Mouse (Mus musculus) forebrain, embryonic 11.5 days (tissue): ENCODE data around the gene 4933416C03Rik. TPM values are rescaled to one million over a fixed set of nuclear protein-coding genes. Genes with fewer than 3 reads are reported as not detected.

Source experiments
- ATAC-seq: fragments of 200-750 bp; cut with Nextera tagmentation; replicated peaks from 2 replicates; pipeline ENCODE4 v1.8.0; 2017; ENCODE audit warnings: moderate TSS enrichment; ENCODE audit not compliant: low FRiP score
- DNase-seq: peaks from one replicate; pipeline ENCODE4 v3.0.0-alpha.2; 2017; ENCODE audit warnings: low spot score
- H3K27ac ChIP-seq: fragments of 300-500 bp; sonication (generic); 2 replicates; pipeline ENCODE4 v1.5.1; 2014; ENCODE audit warnings: low read depth, low read length
- H3K27me3 ChIP-seq: fragments of 300-500 bp; sonication (generic); 2 replicates; pipeline ENCODE4 v1.6.1; 2014; ENCODE audit warnings: mild to moderate bottlenecking, low read length, mixed read lengths; ENCODE audit not compliant: control insufficient read depth, insufficient read depth
- H3K36me3 ChIP-seq: fragments of 300-500 bp; sonication (generic); 2 replicates; pipeline ENCODE4 v1.6.1; 2014; ENCODE audit warnings: mild to moderate bottlenecking, low read length, moderate library complexity, mixed read lengths; ENCODE audit not compliant: control insufficient read depth, insufficient read depth
- H3K4me1 ChIP-seq: fragments of 300-500 bp; sonication (generic); replicated peaks from 2 replicates; pipeline ENCODE4 v1.6.1; 2014; ENCODE audit warnings: low read length, mixed read lengths; ENCODE audit not compliant: control insufficient read depth, insufficient read depth
- H3K4me2 ChIP-seq: fragments of 300-500 bp; sonication (generic); 2 replicates; pipeline ENCODE4 v1.6.1; 2014; ENCODE audit warnings: low read depth, mild to moderate bottlenecking, low read length, moderate library complexity, mixed read lengths; ENCODE audit not compliant: severe bottlenecking
- H3K4me3 ChIP-seq: fragments of 300-500 bp; sonication (generic); 2 replicates; pipeline ENCODE4 v1.5.1; 2014; ENCODE audit warnings: low read depth, low read length
- H3K9ac ChIP-seq: fragments of 300-500 bp; sonication (generic); 2 replicates; pipeline ENCODE4 v1.6.1; 2014; ENCODE audit warnings: low read length
- H3K9me3 ChIP-seq: fragments of 300-500 bp; sonication (generic); 2 replicates; pipeline ENCODE4 v1.6.1; 2016; ENCODE audit warnings: low read length, mixed read lengths; ENCODE audit not compliant: control insufficient read depth
- WGBS: fragments of 180-500 bp; shearing (Covaris S2); extraction: QIAGEN DNeasy Blood & Tissue Kit; methylation state at CpG from one replicate; pipeline ENCODE4 v1.1.7; 2014; 5-methylcytosine and 5-hydroxymethylcytosine counted together
- polyA plus RNA-seq: library from polyadenylated mRNA; unstranded; fragments of >200 nt; fragmentation: Nextera tagmentation; extraction: Ambion mirVana; gene quantifications from 2 replicates; pipeline ENCODE4 v1.2.1, GENCODE M21; 2014

4933416C03Rik gene
- polyA plus RNA-seq, 1 experiment from 2014 or later: not detected

GRCm38 (mm10) chr10:116131223-116131622, 17.5 kb upstream of the 4933416C03Rik start:
- Histone ChIP-seq H3K4me3 (no peak overlapping the region), H3K27ac (no peak overlapping the region), H3K4me2 (no peak overlapping the region), H3K9ac (no peak overlapping the region), H3K27me3 (no peaks in the 10 kb centered on the region), H3K4me1 (no peaks in the 10 kb centered on the region), H3K36me3 (no peaks in the 10 kb centered on the region), H3K9me3 (no peaks in the 10 kb centered on the region)
- ATAC-seq (no peak), DNase-seq (no peak)
- WGBS: 89% methylated on average over 4 of the region's 4 CpGs

- 83% methylated on average over 3 of the region's 3 CpGs for WGBS
- Histone ChIP-seq H3K36me3 (no peaks in the 10 kb centered on the region), H3K27me3 (no peaks in the 10 kb centered on the region), H3K9me3 (no peaks in the 10 kb centered on the region), H3K9ac (no peak overlapping the region), H3K27ac (no peak overlapping the region), H3K4me2 (no peak overlapping the region), H3K4me1 (no peaks in the 10 kb centered on the region), H3K4me3 (no peak overlapping the region)
- DNase-seq (no peak), ATAC-seq (no peak)
These were observed 16.7 kb upstream of the 4933416C03Rik start for GRCm38 (mm10) chr10:116130401-116130800.

GRCm38 (mm10) chr10:116125364-116125763, 11.6 kb upstream of the 4933416C03Rik start:
- Histone ChIP-seq H3K36me3 (no peaks in the 10 kb centered on the region), H3K4me1 (no peaks in the 10 kb centered on the region), H3K4me3 (no peak overlapping the region), H3K27me3 (no peaks in the 10 kb centered on the region), H3K9ac (no peak overlapping the region), H3K9me3 (no peaks in the 10 kb centered on the region), H3K27ac (no peak overlapping the region), H3K4me2 (no peak overlapping the region)
- DNase-seq (no peak), ATAC-seq (no peak)
- WGBS: 74% methylated on average over 5 of the region's 5 CpGs

GRCm38 (mm10) chr10:116123808-116124207, 10.1 kb upstream of the 4933416C03Rik start:
- 100% methylated on average over 2 of the region's 2 CpGs for WGBS

GRCm38 (mm10) chr10:116121463-116121862, 7.7 kb upstream of the 4933416C03Rik start:
- H3K27ac ChIP-seq: no peak overlapping the region
- no peak overlapping the region for H3K9ac ChIP-seq
- no peak overlapping the region for H3K4me3 ChIP-seq
- no peak overlapping the region for H3K4me2 ChIP-seq
- no peak for ATAC-seq
- no peak for DNase-seq
- no peaks in the 10 kb centered on the region for H3K9me3 ChIP-seq
- no peaks in the 10 kb centered on the region for H3K4me1 ChIP-seq
- H3K27me3 ChIP-seq: no peaks in the 10 kb centered on the region
- no peaks in the 10 kb centered on the region for H3K36me3 ChIP-seq
- WGBS: 98% methylated on average over 2 of the region's 2 CpGs

More at GRCm38 (mm10) chr10:116123808-116124207, 10.1 kb upstream of the 4933416C03Rik start:
- Histone ChIP-seq H3K4me2 (no peak overlapping the region), H3K4me3 (no peak overlapping the region), H3K36me3 (no peaks in the 10 kb centered on the region), H3K27ac (no peak overlapping the region), H3K9ac (no peak overlapping the region), H3K27me3 (no peaks in the 10 kb centered on the region), H3K9me3 (no peaks in the 10 kb centered on the region), H3K4me1 (no peaks in the 10 kb centered on the region)
- DNase-seq (no peak), ATAC-seq (no peak)

- H3K27me3 ChIP-seq: no peaks in the 10 kb centered on the region
- H3K27ac ChIP-seq: no peak overlapping the region
- H3K9ac ChIP-seq: no peak overlapping the region
- 91% methylated on average over 8 of the region's 8 CpGs for WGBS
- H3K4me2 ChIP-seq: no peak overlapping the region
- no peaks in the 10 kb centered on the region for H3K4me1 ChIP-seq
- no peak overlapping the region for H3K4me3 ChIP-seq
- ATAC-seq (no peak), DNase-seq (no peak)
- peaks cover 5% of the 10 kb centered on the region; the same call in 1 of the 2 replicates for H3K9me3 ChIP-seq
- no peaks in the 10 kb centered on the region for H3K36me3 ChIP-seq
These were observed 3.3 kb upstream of the 4933416C03Rik start for GRCm38 (mm10) chr10:116117060-116117459.

GRCm38 (mm10) chr10:116115881-116116677, 2.4 kb upstream of the 4933416C03Rik start:
- no peaks in the 10 kb centered on the region for H3K4me1 ChIP-seq
- H3K9ac ChIP-seq: no peak overlapping the region
- no peak overlapping the region for H3K4me2 ChIP-seq
- peaks cover 5% of the 10 kb centered on the region; the same call in 1 of the 2 replicates for H3K9me3 ChIP-seq
- H3K36me3 ChIP-seq: no peaks in the 10 kb centered on the region
- no peak overlapping the region for H3K4me3 ChIP-seq
- WGBS: 83% methylated on average over 4 of the region's 4 CpGs
- H3K27ac ChIP-seq: no peak overlapping the region
- H3K27me3 ChIP-seq: no peaks in the 10 kb centered on the region
- DNase-seq: no peak
- ATAC-seq: no peak

- no peaks in the 10 kb centered on the region for H3K4me1 ChIP-seq
- no peak overlapping the region for H3K4me3 ChIP-seq
- no peak for DNase-seq
- H3K9ac ChIP-seq: no peak overlapping the region
- no peak for ATAC-seq
- H3K4me2 ChIP-seq: no peak overlapping the region
- WGBS: 93% methylated on average over 11 of the region's 11 CpGs
- H3K27me3 ChIP-seq: no peaks in the 10 kb centered on the region
- no peak overlapping the region for H3K27ac ChIP-seq
- H3K9me3 ChIP-seq: peaks cover 5% of the 10 kb centered on the region; the same call in 1 of the 2 replicates
- H3K36me3 ChIP-seq: no peaks in the 10 kb centered on the region
These were observed 849 bp downstream of the 4933416C03Rik start for GRCm38 (mm10) chr10:116112868-116113267.

- Histone ChIP-seq H3K27ac (no peak overlapping the region), H3K36me3 (no peaks in the 10 kb centered on the region), H3K27me3 (no peaks in the 10 kb centered on the region), H3K9me3 (peaks cover 2% of the 10 kb centered on the region; the same call in 1 of the 2 replicates), H3K4me1 (no peaks in the 10 kb centered on the region), H3K9ac (no peak overlapping the region), H3K4me2 (no peak overlapping the region), H3K4me3 (no peak overlapping the region)
- ATAC-seq (no peak), DNase-seq (no peak)
- 85% methylated on average over 1 of the region's 1 CpGs for WGBS
These were observed 5.0 kb downstream of the 4933416C03Rik start for GRCm38 (mm10) chr10:116108730-116109129.
